Mouse (Mus musculus) embryo, embryonic 10.5 days (tissue): ENCODE results near the gene Gm29609.
"Not testable (repeated sequence)": the region's sequence is repeated elsewhere in the genome, so short reads cannot be mapped to it uniquely, and the experiment has no call there.

Experiments
- DNase-seq: peaks from one replicate; pipeline ENCODE4 v3.0.0-alpha.2; 2015; ENCODE audit warnings: low spot score

Gene Gm29609

GRCm38 (mm10) chr5:31179766-31180630 lies at the start of gene Gm29609, which contains the start of gene Gtf3c2:
Gene Gm29609, minus strand, starts transcription at chr5:31179911.
Gene Gtf3c2, minus strand, starts transcription at chr5:31180144.
- DNase-seq: peak; percentile 96

GRCm38 (mm10) chr5:31226641-31227040 lies 46.9 kb upstream of the Gm29609 start:
- DNase-seq: no peak

GRCm38 (mm10) chr5:31222696-31223095 lies 43.0 kb upstream of the Gm29609 start:
- no peak for DNase-seq

- DNase-seq: peak; percentile 87
These were observed 41.7 kb upstream of the Gm29609 start for GRCm38 (mm10) chr5:31221304-31221945.

GRCm38 (mm10) chr5:31220448-31221303 lies 41.0 kb upstream of the Gm29609 start, which contains the start of gene Ppm1g:
Gene Ppm1g, minus strand, starts transcription at chr5:31220687.
- DNase-seq: peak; percentile 97

GRCm38 (mm10) chr5:31219911-31220447 lies 40.3 kb upstream of the Gm29609 start:
- DNase-seq: peak; percentile 64

GRCm38 (mm10) chr5:31219474-31219873 lies 39.8 kb upstream of the Gm29609 start:
- DNase-seq: no peak

GRCm38 (mm10) chr5:31219070-31219469 lies 39.4 kb upstream of the Gm29609 start:
- DNase-seq: peak; percentile 60

GRCm38 (mm10) chr5:31218294-31218693 lies 38.6 kb upstream of the Gm29609 start:
- no peak for DNase-seq

- not testable (repeated sequence) for DNase-seq
These were observed 36.8 kb upstream of the Gm29609 start for GRCm38 (mm10) chr5:31216554-31216953.

- no peak for DNase-seq
These were observed 24.7 kb upstream of the Gm29609 start for GRCm38 (mm10) chr5:31204421-31204820.

- no peak for DNase-seq
These were observed 24.2 kb upstream of the Gm29609 start for GRCm38 (mm10) chr5:31203866-31204265.

GRCm38 (mm10) chr5:31202933-31203332 lies 23.2 kb upstream of the Gm29609 start:
- DNase-seq: no peak

GRCm38 (mm10) chr5:31201742-31202590 lies 22.3 kb upstream of the Gm29609 start, which contains the start of gene Zfp513:
Gene Zfp513, minus strand, starts transcription at chr5:31202303.
- DNase-seq: peak; percentile 98

GRCm38 (mm10) chr5:31201042-31201741 lies 21.5 kb upstream of the Gm29609 start:
- no peak for DNase-seq

GRCm38 (mm10) chr5:31200327-31200768 lies 20.6 kb upstream of the Gm29609 start:
- no peak for DNase-seq

GRCm38 (mm10) chr5:31199893-31200292 lies 20.2 kb upstream of the Gm29609 start:
- no peak for DNase-seq

- DNase-seq: no peak
These were observed 19.7 kb upstream of the Gm29609 start for GRCm38 (mm10) chr5:31199321-31199892.

GRCm38 (mm10) chr5:31198616-31199320 lies 19.1 kb upstream of the Gm29609 start:
- no peak for DNase-seq
